Mouse (Mus musculus): ENCODE data around the gene Slc52a3.

GRCm38 (mm10) chr2:152040101-152040500 is 43.8 kb downstream of the Slc52a3 start:
- no peak for TF ChIP-seq POLR2A (IDR thresholded peaks at IDR 0.05; ENCODE audit: borderline replicate concordance, low read depth, low read length)
- no peak for TF ChIP-seq CTCF (IDR thresholded peaks at IDR 0.05; ENCODE audit: low read depth, low read length)

All from bone marrow macrophage, adult 2 months (primary cell).